Mouse (Mus musculus) MEL (cell line): ENCODE data around the gene Fbxw21.
A peak's percentile ranks its signal among the peaks of the same experiment; 100 is the strongest.

ENCODE experiments used
- CTCF ChIP-seq, 3 experiments: IDR thresholded peaks in 2 of 3; conservative IDR thresholded peaks in 1 of 3; 2 replicates each; pipeline ENCODE4 v1.5.1; 2011 to 2012; ENCODE audit warnings: low read length in 3 of 3, low read depth in 2 of 3, mild to moderate bottlenecking in 2 of 3, improper control_type of control experiment in 1 of 3, inconsistent platforms in 1 of 3, mixed read lengths in 1 of 3, moderate library complexity in 1 of 3; ENCODE audit not compliant: control insufficient read depth in 1 of 3, insufficient read depth in 1 of 3, poor library complexity in 1 of 3, severe bottlenecking in 1 of 3
- EP300 ChIP-seq, 2 experiments: IDR thresholded peaks; 2 replicates each; pipeline ENCODE4 v1.6.1; 2011; ENCODE audit warnings: improper control_type of control experiment in 2 of 2, low read length in 2 of 2, low read depth in 1 of 2, mild to moderate bottlenecking in 1 of 2
- ETS1 ChIP-seq: IDR thresholded peaks from 2 replicates; pipeline ENCODE4 v1.6.1; 2012; ENCODE audit warnings: low read depth, mild to moderate bottlenecking, inconsistent platforms, low read length, improper control_type of control experiment, moderate library complexity
- HCFC1 ChIP-seq: IDR thresholded peaks from 2 replicates; pipeline ENCODE4 v1.6.1; 2012; ENCODE audit warnings: low read depth, mild to moderate bottlenecking, inconsistent platforms, low read length, improper control_type of control experiment, moderate library complexity
- MAX ChIP-seq: IDR thresholded peaks from 2 replicates; pipeline ENCODE4 v1.6.1; 2011; ENCODE audit warnings: low read length, improper control_type of control experiment
- POLR2A ChIP-seq, 2 experiments: IDR thresholded peaks; 2 replicates each; pipeline ENCODE4 v1.6.1; 2011 to 2012; ENCODE audit warnings: low read length in 2 of 2, mild to moderate bottlenecking in 2 of 2, control low read depth in 1 of 2, improper control_type of control experiment in 1 of 2, low read depth in 1 of 2, moderate library complexity in 1 of 2; ENCODE audit not compliant: control insufficient read depth in 1 of 2, insufficient read depth in 1 of 2, poor library complexity in 1 of 2
- SIN3A ChIP-seq: IDR thresholded peaks from 2 replicates; pipeline ENCODE4 v1.6.1; 2012; ENCODE audit warnings: low read length, improper control_type of control experiment, inconsistent platforms
- SMC3 ChIP-seq: IDR thresholded peaks from 2 replicates; pipeline ENCODE4 v1.6.1; 2011; ENCODE audit warnings: low read depth, low read length, improper control_type of control experiment
- TAL1 ChIP-seq: IDR thresholded peaks from 2 replicates; pipeline ENCODE4 v1.6.1; 2012; ENCODE audit warnings: mild to moderate bottlenecking, inconsistent platforms, low read length, moderate library complexity, mixed read lengths
- USF1 ChIP-seq: IDR thresholded peaks from 2 replicates; pipeline ENCODE4 v1.6.1; 2014; ENCODE audit warnings: low read depth, mild to moderate bottlenecking, inconsistent platforms, low read length, improper control_type of control experiment, moderate library complexity
- ZKSCAN1 ChIP-seq: IDR thresholded peaks from 2 replicates; pipeline ENCODE4 v1.6.1; 2012; ENCODE audit warnings: low read depth, mild to moderate bottlenecking, inconsistent platforms, low read length, improper control_type of control experiment, moderate library complexity

- TF ChIP-seq CTCF (IDR thresholded peaks at IDR 0.05 in 2 of 3, conservative IDR thresholded peaks at IDR 0.05 in 1 of 3; ENCODE audit: control insufficient read depth in 1 of 3, insufficient read depth in 1 of 3, low read depth in 2 of 3, low read length in 3 of 3, poor library complexity in 1 of 3, severe bottlenecking in 1 of 3) (peak; percentile 11 to 68 (median 43); a peak in 4 of 6 replicates), ZKSCAN1 (no peak), POLR2A (IDR thresholded peaks at IDR 0.05; ENCODE audit: control insufficient read depth in 1 of 2, insufficient read depth in 1 of 2, low read depth in 1 of 2, low read length in 2 of 2, poor library complexity in 1 of 2) (no peak), SMC3 (peak; percentile 78), SIN3A (no peak), MAX (no peak), EP300 (IDR thresholded peaks at IDR 0.05; ENCODE audit: low read depth in 1 of 2, low read length in 2 of 2) (no peak), TAL1 (no peak), HCFC1 (no peak), USF1 (no peak), ETS1 (no peak)
Observed at GRCm38 (mm10) chr9:109122553-109123085, 39.2 kb downstream of the Fbxw21 start.
